Mouse (Mus musculus) layer of hippocampus, postnatal 25 days (tissue): ENCODE results near the gene B3galnt2. TPM values are rescaled to one million over a fixed set of nuclear protein-coding genes. Genes with fewer than 3 reads are reported as not detected.
"Not testable (repeated sequence)": the region's sequence is repeated elsewhere in the genome, so short reads cannot be mapped to it uniquely, and the experiment has no call there.

Experiments
- DNase-seq, 2 experiments: peaks; one replicate each; pipeline ENCODE4 v3.0.0; 2022; ENCODE audit warnings: mixed read lengths in 2 of 2, low spot score in 1 of 2; ENCODE audit errors: extremely low spot score in 1 of 2
- total RNA-seq, 2 experiments: library from RNA; stranded (reverse); gene quantifications; 2 replicates each; pipeline ENCODE4 v1.2.3; 2021

B3galnt2 gene
- total RNA-seq, 2 experiments from 2014 or later: 12.7 to 15.5 TPM

GRCm38 (mm10) chr13:14004999-14005398, 50.7 kb downstream of the B3galnt2 start:
- no peak for DNase-seq

GRCm38 (mm10) chr13:14006056-14006455, 51.8 kb downstream of the B3galnt2 start:
- no peak for DNase-seq

- DNase-seq: no peak
Observed at GRCm38 (mm10) chr13:14011454-14011995, 57.3 kb downstream of the B3galnt2 start.

- DNase-seq: no peak
Observed at GRCm38 (mm10) chr13:14014001-14014400, 59.7 kb downstream of the B3galnt2 start.

- no peak for DNase-seq
Observed at GRCm38 (mm10) chr13:14014540-14014939, 60.3 kb downstream of the B3galnt2 start.

GRCm38 (mm10) chr13:14015609-14016008, 61.3 kb downstream of the B3galnt2 start:
- no peak for DNase-seq

- no peak for DNase-seq
Observed at GRCm38 (mm10) chr13:14018283-14018682, 64.0 kb downstream of the B3galnt2 start.

- DNase-seq: no peak
Observed at GRCm38 (mm10) chr13:14018852-14019251, 64.6 kb downstream of the B3galnt2 start.

- DNase-seq: not testable (repeated sequence)
Observed at GRCm38 (mm10) chr13:14021417-14021816, 67.1 kb downstream of the B3galnt2 start.

- no peak for DNase-seq
Observed at GRCm38 (mm10) chr13:14025554-14025953, 71.3 kb downstream of the B3galnt2 start.

- no peak for DNase-seq
Observed at GRCm38 (mm10) chr13:14026154-14026820, 72.0 kb downstream of the B3galnt2 start.

- no peak for DNase-seq
Observed at GRCm38 (mm10) chr13:14033309-14034072, 79.2 kb downstream of the B3galnt2 start.

GRCm38 (mm10) chr13:14034073-14034348, 79.7 kb downstream of the B3galnt2 start:
- no peak for DNase-seq

GRCm38 (mm10) chr13:14035352-14035751, 81.1 kb downstream of the B3galnt2 start:
- DNase-seq: not testable (repeated sequence)

GRCm38 (mm10) chr13:14035875-14036630, 81.8 kb downstream of the B3galnt2 start:
- DNase-seq: no peak

- DNase-seq: peak in 1 of 2 experiments; percentile 9
Observed at GRCm38 (mm10) chr13:14038911-14039291, 84.6 kb downstream of the B3galnt2 start.

- peak; percentile 84 to 93 for DNase-seq
Observed at GRCm38 (mm10) chr13:14039292-14039965, 85.2 kb downstream of the B3galnt2 start, which contains the start of gene Tbce. TSS of gene Tbce (minus strand) at chr13:14039638.

GRCm38 (mm10) chr13:14040186-14040585, 85.9 kb downstream of the B3galnt2 start:
- DNase-seq: no peak

- DNase-seq: no peak
Observed at GRCm38 (mm10) chr13:14043851-14044250, 89.6 kb downstream of the B3galnt2 start.

- DNase-seq: no peak
Observed at GRCm38 (mm10) chr13:14044521-14044920, 90.3 kb downstream of the B3galnt2 start.
